Mouse (Mus musculus) forelimb bud, embryonic 11.5 days (tissue): ENCODE measurements around the gene Tmem147.
A peak's percentile ranks its signal among the peaks of the same experiment; 100 is the strongest.

Experiments used
- DNase-seq: peaks from one replicate; pipeline ENCODE4 v3.0.0-alpha.2; 2012; ENCODE audit warnings: low read depth, low spot score

Tmem147 gene

GRCm38 (mm10) chr7:30728214-30728613 is 1.1 kb downstream of the Tmem147 start:
- DNase-seq = no peak

- DNase-seq = no peak
Observed at GRCm38 (mm10) chr7:30723274-30723953, 5.9 kb downstream of the Tmem147 start.

- DNase-seq = no peak
Observed at GRCm38 (mm10) chr7:30721286-30721685, 8.1 kb downstream of the Tmem147 start.

- DNase-seq = no peak
Observed at GRCm38 (mm10) chr7:30719669-30720068, 9.7 kb downstream of the Tmem147 start.

GRCm38 (mm10) chr7:30717716-30718046 is 11.7 kb downstream of the Tmem147 start:
- no peak for DNase-seq

- peak; percentile 75 for DNase-seq
Observed at GRCm38 (mm10) chr7:30717006-30717715, 12.2 kb downstream of the Tmem147 start.

GRCm38 (mm10) chr7:30711942-30712341 is 17.4 kb downstream of the Tmem147 start, which contains the start of gene Atp4a:
Gene Atp4a (plus strand): TSS chr7:30712209.
- no peak for DNase-seq

- no peak for DNase-seq
Observed at GRCm38 (mm10) chr7:30707441-30707840, 21.9 kb downstream of the Tmem147 start.

GRCm38 (mm10) chr7:30706214-30706882 is 23.0 kb downstream of the Tmem147 start:
- DNase-seq = no peak

- peak; percentile 11 for DNase-seq
Observed at GRCm38 (mm10) chr7:30698589-30698988, 30.8 kb downstream of the Tmem147 start, which contains the start of gene 2200002J24Rik. Gene 2200002J24Rik (plus strand): TSS chr7:30698926.

- no peak for DNase-seq
Observed at GRCm38 (mm10) chr7:30698101-30698500, 31.2 kb downstream of the Tmem147 start.

- no peak for DNase-seq
Observed at GRCm38 (mm10) chr7:30688325-30688724, 41.0 kb downstream of the Tmem147 start.

GRCm38 (mm10) chr7:30683425-30683824 is 45.9 kb downstream of the Tmem147 start:
- no peak for DNase-seq

- DNase-seq = no peak
Observed at GRCm38 (mm10) chr7:30681897-30682296, 47.4 kb downstream of the Tmem147 start.

GRCm38 (mm10) chr7:30678263-30678975 is 50.9 kb downstream of the Tmem147 start:
- DNase-seq = no peak
